ENCODE assay signal across 7 mouse cellular contexts in the genomic region with DNA sequence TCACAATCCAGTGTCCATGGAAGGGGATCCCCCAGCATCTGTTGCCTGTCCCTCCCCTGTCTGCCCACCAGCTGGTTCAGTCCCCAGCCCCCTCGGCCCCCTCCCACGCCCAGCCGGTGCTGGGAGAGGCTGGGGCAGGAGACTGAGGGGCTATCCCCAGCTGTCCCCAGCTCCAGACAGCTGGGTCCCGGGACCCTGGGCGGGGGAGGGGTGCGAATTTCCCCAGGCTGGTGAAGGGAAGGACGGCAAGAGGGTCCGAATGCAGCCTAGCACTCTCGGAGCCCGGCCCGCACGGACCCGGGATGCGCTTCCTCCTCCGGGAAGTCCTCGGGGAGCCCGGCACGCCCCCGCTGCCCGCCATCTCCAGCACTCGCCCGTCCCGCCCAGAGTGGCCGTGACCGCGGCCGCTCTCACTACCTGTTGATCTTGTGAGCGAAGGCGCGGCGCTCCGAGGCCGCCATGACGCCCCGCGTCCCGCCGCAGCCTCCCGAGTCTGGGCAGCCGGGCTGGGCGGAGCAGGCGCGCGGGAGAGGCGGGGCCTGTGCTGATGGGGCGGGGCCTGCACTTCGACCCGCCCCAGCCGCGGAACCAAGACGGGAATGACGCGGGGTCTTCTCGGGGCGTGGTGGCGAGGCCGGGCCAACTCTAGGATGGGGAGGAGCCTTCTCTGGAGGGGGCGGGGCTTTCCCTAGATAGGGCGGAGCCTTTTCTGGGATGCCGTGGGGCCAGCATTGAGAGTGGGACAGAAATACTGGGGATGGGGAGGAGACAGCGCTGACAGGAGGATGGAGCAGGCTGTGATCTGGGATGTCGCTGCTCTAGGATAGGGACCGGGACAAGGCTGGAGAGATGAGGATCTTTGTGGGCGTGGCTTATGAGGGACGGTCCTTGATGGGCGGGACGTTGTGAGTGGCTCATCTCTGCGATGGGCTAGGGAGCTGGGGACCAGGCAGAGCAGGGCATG. TPM values are rescaled to one million over a fixed set of nuclear protein-coding genes. Genes with fewer than 3 reads are reported as not detected.
DNase-seq lines count a peak whose midpoint lies in the region; ATAC-seq and TF ChIP-seq lines count a peak whose summit lies in the region.

Gene Dock6, minus strand, starts transcription at position 508 of the 964 bp plus-strand sequence.

- peak within 1 kb of the TSS; percentile 68 for H3K27ac ChIP-seq in embryonic facial prominence, embryonic 12.5 days
- peak within 1 kb of the TSS; percentile 64 for H3K27ac ChIP-seq in kidney, adult 2 months (ENCODE audit: insufficient read depth, low read depth, low read length)
- H3K27ac ChIP-seq in limb, embryonic 11.5 days (replicated peaks; ENCODE audit: low read depth, low read length): peak within 1 kb of the TSS; percentile 15; the same call in 1 of the 2 replicates
- H3K27ac ChIP-seq in midbrain, embryonic 13.5 days: no peak within 1 kb of the TSS
- H3K27ac ChIP-seq in small intestine, adult 2 months (ENCODE audit: insufficient read depth, low read depth, low read length): 0 out of 2 replicates have a peak within 1 kb of the TSS, but pooled peaks have one; percentile 5

- ATAC-seq in embryonic facial prominence, embryonic 12.5 days (ENCODE audit: insufficient number of reproducible peaks, insufficient read depth, low FRiP score, low TSS enrichment): peak; percentile 76
- ATAC-seq in limb, embryonic 11.5 days (ENCODE audit: insufficient number of reproducible peaks, low FRiP score, low TSS enrichment, low read depth): peak; percentile 88
- peak; percentile 91 for ATAC-seq in midbrain, embryonic 13.5 days

- H3K9ac ChIP-seq in embryonic facial prominence, embryonic 12.5 days: peak within 1 kb of the TSS; percentile 72
- peak within 1 kb of the TSS; percentile 76 for H3K9ac ChIP-seq in limb, embryonic 11.5 days (ENCODE audit: low read length)
- peak within 1 kb of the TSS; percentile 62 for H3K9ac ChIP-seq in midbrain, embryonic 13.5 days (replicated peaks)

- WGBS in embryonic facial prominence, embryonic 12.5 days: 2% methylated on average over 68 of the region's 68 CpGs
- WGBS in kidney, adult 2 months: 1% methylated on average over 68 of the region's 68 CpGs
- WGBS in limb, embryonic 11.5 days: under 1% methylated on average over 63 of the region's 68 CpGs
- WGBS in midbrain, embryonic 13.5 days: under 1% methylated on average over 67 of the region's 68 CpGs
- 1% methylated on average over 68 of the region's 68 CpGs for WGBS in small intestine, adult 2 months

- H3K36me3 ChIP-seq in embryonic facial prominence, embryonic 12.5 days: no peaks in the 10 kb centered on the region
- H3K36me3 ChIP-seq in kidney, adult 2 months (ENCODE audit: control insufficient read depth, insufficient read depth, low read length): no peaks in the 10 kb centered on the region
- H3K36me3 ChIP-seq in limb, embryonic 11.5 days (ENCODE audit: control insufficient read depth, insufficient read depth, low read length): no peaks in the 10 kb centered on the region
- no peaks in the 10 kb centered on the region for H3K36me3 ChIP-seq in midbrain, embryonic 13.5 days
- H3K36me3 ChIP-seq in small intestine, adult 2 months (ENCODE audit: control insufficient read depth, insufficient read depth, low read length): no peaks in the 10 kb centered on the region

- no peaks in the 10 kb centered on the region for H3K27me3 ChIP-seq in embryonic facial prominence, embryonic 12.5 days
- H3K27me3 ChIP-seq in kidney, adult 2 months (replicated peaks; ENCODE audit: control insufficient read depth, insufficient read depth, low read length): no peaks in the 10 kb centered on the region
- no peaks in the 10 kb centered on the region for H3K27me3 ChIP-seq in limb, embryonic 11.5 days (ENCODE audit: control insufficient read depth, insufficient read depth, low read length)
- peaks cover 7% of the 10 kb centered on the region; the same call in 1 of the 2 replicates for H3K27me3 ChIP-seq in midbrain, embryonic 13.5 days
- H3K27me3 ChIP-seq in small intestine, adult 2 months (ENCODE audit: control insufficient read depth, insufficient read depth, low read length): no peaks in the 10 kb centered on the region

- H3K4me2 ChIP-seq in embryonic facial prominence, embryonic 12.5 days (replicated peaks): peak within 1 kb of the TSS; percentile 86
- peak within 1 kb of the TSS; percentile 80 for H3K4me2 ChIP-seq in limb, embryonic 11.5 days (ENCODE audit: low read depth, severe bottlenecking)
- peak within 1 kb of the TSS; percentile 58 for H3K4me2 ChIP-seq in midbrain, embryonic 13.5 days (replicated peaks)

- TF ChIP-seq POLR2A in kidney, adult 2 months (IDR thresholded peaks at IDR 0.05; ENCODE audit: low read depth, low read length): peak; percentile 54
- TF ChIP-seq POLR2A in small intestine, adult 2 months (IDR thresholded peaks at IDR 0.05; ENCODE audit: low read depth, low read length): peak; percentile 74

- TF ChIP-seq CTCF in kidney, adult 2 months (conservative IDR thresholded peaks at IDR 0.05; ENCODE audit: insufficient read depth, insufficient read length, low read depth, low read length): no peak
- no peak for TF ChIP-seq CTCF in small intestine, adult 2 months (IDR thresholded peaks at IDR 0.05; ENCODE audit: extremely low read depth, insufficient read length, insufficient replicate concordance, low read depth, low read length)

- H3K9me3 ChIP-seq in embryonic facial prominence, embryonic 12.5 days: no peaks in the 10 kb centered on the region
- no peaks in the 10 kb centered on the region for H3K9me3 ChIP-seq in limb, embryonic 11.5 days (ENCODE audit: control insufficient read depth, low read length)
- H3K9me3 ChIP-seq in midbrain, embryonic 13.5 days: no peaks in the 10 kb centered on the region

- peak; percentile 90 for DNase-seq in adrenal gland, postnatal 25 days
- DNase-seq in heart, adult 18-20 months: peak; percentile 88 to 90
- peak; percentile 92 for DNase-seq in kidney, adult 2 months
- peak; percentile 93 for DNase-seq in limb, embryonic 11.5 days (ENCODE audit: low spot score)

- H3K4me3 ChIP-seq in embryonic facial prominence, embryonic 12.5 days: peak within 1 kb of the TSS; percentile 68
- H3K4me3 ChIP-seq in kidney, adult 2 months (ENCODE audit: insufficient read depth, low read depth, low read length): peak within 1 kb of the TSS; percentile 83
- H3K4me3 ChIP-seq in limb, embryonic 11.5 days (ENCODE audit: low read depth, low read length): peak within 1 kb of the TSS; percentile 83
- H3K4me3 ChIP-seq in midbrain, embryonic 13.5 days (replicated peaks): peak within 1 kb of the TSS; percentile 52
- H3K4me3 ChIP-seq in small intestine, adult 2 months (ENCODE audit: low read depth, low read length): peak within 1 kb of the TSS; percentile 72

- H3K4me1 ChIP-seq in embryonic facial prominence, embryonic 12.5 days: peaks cover 26% of the 10 kb centered on the region
- no peaks in the 10 kb centered on the region for H3K4me1 ChIP-seq in kidney, adult 2 months (ENCODE audit: control insufficient read depth, insufficient read depth, low read length)
- peaks cover 29% of the 10 kb centered on the region for H3K4me1 ChIP-seq in limb, embryonic 11.5 days (ENCODE audit: control insufficient read depth, insufficient read depth, low read length)
- peaks cover 12% of the 10 kb centered on the region; the same call in 1 of the 2 replicates for H3K4me1 ChIP-seq in midbrain, embryonic 13.5 days (replicated peaks)
- peaks cover 22% of the 10 kb centered on the region for H3K4me1 ChIP-seq in small intestine, adult 2 months (ENCODE audit: control insufficient read depth, insufficient read depth, insufficient read length, low read length)

RNA-seq across cellular contexts. Expression of gene Dock6, which starts in this region (rescaled TPM):
- 45.6 and 46.0 TPM in 2 replicates for total RNA-seq in adrenal gland, postnatal 25 days (2021)
- polyA plus RNA-seq in embryonic facial prominence, embryonic 12.5 days (2016; fragmentation: Nextera tagmentation; extraction: Ambion mirVana): 30.8 and 33.3 TPM in 2 replicates
- total RNA-seq in heart, adult 18-20 months (2021): 10 to 100 TPM; 24.3 to 24.6 TPM
- polyA plus RNA-seq in kidney, adult 2 months (2012; rRNA removed): 67.7 and 84.6 TPM in 2 replicates
- polyA plus RNA-seq in limb, embryonic 11.5 days (2014; fragmentation: Nextera tagmentation; extraction: Ambion mirVana): 37.4 and 42.7 TPM in 2 replicates
- 14.2 and 17.0 TPM in 2 replicates for polyA plus RNA-seq in midbrain, embryonic 13.5 days (2015; fragmentation: Nextera tagmentation; extraction: Ambion mirVana)
- 36.4 and 73.5 TPM in 2 replicates for polyA plus RNA-seq in small intestine, adult 2 months (2012; rRNA removed)
